Mouse (Mus musculus): ENCODE measurements around the gene Cntn4. TPM values are rescaled to one million over a fixed set of nuclear protein-coding genes. Genes with fewer than 3 reads are reported as not detected.

Gene Cntn4
- not detected in 2 replicates for polyA plus RNA-seq (2015; fragmentation: Nextera tagmentation; extraction: Ambion mirVana)

- Histone ChIP-seq H3K4me3 (ENCODE audit: low read depth, low read length) (no peak within 1 kb of the TSS), H3K9ac (replicated peaks) (no peak within 1 kb of the TSS), H3K4me2 (ENCODE audit: low read depth, low read length) (no peak within 1 kb of the TSS), H3K27me3 (ENCODE audit: insufficient read depth, low read length) (peaks cover 9% of the 10 kb centered on the region; the same call in 1 of the 2 replicates), H3K9me3 (ENCODE audit: low read length) (no peaks in the 10 kb centered on the region), H3K27ac (ENCODE audit: low read depth) (no peak within 1 kb of the TSS), H3K4me1 (ENCODE audit: insufficient read depth) (no peaks in the 10 kb centered on the region), H3K36me3 (replicated peaks; ENCODE audit: insufficient read depth, low read length) (no peaks in the 10 kb centered on the region)
- DNase-seq (no peak), ATAC-seq (no peak)
- 3% methylated on average over 40 of the region's 40 CpGs for WGBS (ENCODE audit: insufficient replicate concordance)
- TF ChIP-seq CTCF (IDR thresholded peaks at IDR 0.05; ENCODE audit: low read depth) (no peak), EP300 (IDR thresholded peaks at IDR 0.05; ENCODE audit: low read depth) (no peak)
Measured at GRCm38 (mm10) chr6:105677149-105678031, at the start of gene Cntn4. Gene Cntn4, plus strand, starts transcription at chr6:105677660.

GRCm38 (mm10) chr6:105674276-105674675, 3.2 kb upstream of the Cntn4 start:
- Histone ChIP-seq H3K4me3 (ENCODE audit: low read depth, low read length) (no peak overlapping the region), H3K4me1 (ENCODE audit: insufficient read depth) (no peaks in the 10 kb centered on the region), H3K9me3 (ENCODE audit: low read length) (no peaks in the 10 kb centered on the region), H3K9ac (replicated peaks) (no peak overlapping the region), H3K27me3 (ENCODE audit: insufficient read depth, low read length) (peaks cover 9% of the 10 kb centered on the region; the same call in 1 of the 2 replicates), H3K36me3 (replicated peaks; ENCODE audit: insufficient read depth, low read length) (no peaks in the 10 kb centered on the region), H3K4me2 (ENCODE audit: low read depth, low read length) (no peak overlapping the region), H3K27ac (ENCODE audit: low read depth) (no peak overlapping the region)
- no peak for ATAC-seq
- 61% methylated on average over 4 of the region's 4 CpGs for WGBS (ENCODE audit: insufficient replicate concordance)
- DNase-seq, result no peak
- TF ChIP-seq EP300 (IDR thresholded peaks at IDR 0.05; ENCODE audit: low read depth) (no peak), CTCF (IDR thresholded peaks at IDR 0.05; ENCODE audit: low read depth) (no peak)

GRCm38 (mm10) chr6:105675099-105675498, 2.4 kb upstream of the Cntn4 start:
- no peak overlapping the region for H3K9ac ChIP-seq (replicated peaks)
- 31% methylated on average over 3 of the region's 3 CpGs for WGBS (ENCODE audit: insufficient replicate concordance)
- peaks cover 9% of the 10 kb centered on the region; the same call in 1 of the 2 replicates for H3K27me3 ChIP-seq (ENCODE audit: insufficient read depth, low read length)
- no peak overlapping the region for H3K27ac ChIP-seq (ENCODE audit: low read depth)
- no peaks in the 10 kb centered on the region for H3K9me3 ChIP-seq (ENCODE audit: low read length)
- no peak for ATAC-seq
- DNase-seq, result no peak
- no peak overlapping the region for H3K4me2 ChIP-seq (ENCODE audit: low read depth, low read length)
- H3K36me3 ChIP-seq (replicated peaks; ENCODE audit: insufficient read depth, low read length), result no peaks in the 10 kb centered on the region
- H3K4me1 ChIP-seq (ENCODE audit: insufficient read depth), result no peaks in the 10 kb centered on the region
- TF ChIP-seq CTCF (IDR thresholded peaks at IDR 0.05; ENCODE audit: low read depth) (no peak), EP300 (IDR thresholded peaks at IDR 0.05; ENCODE audit: low read depth) (no peak)
- no peak overlapping the region for H3K4me3 ChIP-seq (ENCODE audit: low read depth, low read length)

GRCm38 (mm10) chr6:105676637-105677036, 823 bp upstream of the Cntn4 start:
- DNase-seq (no peak), ATAC-seq (no peak)
- H3K9me3 ChIP-seq (ENCODE audit: low read length), result no peaks in the 10 kb centered on the region
- TF ChIP-seq CTCF (IDR thresholded peaks at IDR 0.05; ENCODE audit: low read depth), result no peak
- H3K4me2 ChIP-seq (ENCODE audit: low read depth, low read length), result no peak overlapping the region
- peaks cover 9% of the 10 kb centered on the region; the same call in 1 of the 2 replicates for H3K27me3 ChIP-seq (ENCODE audit: insufficient read depth, low read length)
- no peaks in the 10 kb centered on the region for H3K36me3 ChIP-seq (replicated peaks; ENCODE audit: insufficient read depth, low read length)
- no peak overlapping the region for H3K27ac ChIP-seq (ENCODE audit: low read depth)
- H3K4me1 ChIP-seq (ENCODE audit: insufficient read depth), result no peaks in the 10 kb centered on the region
- WGBS (ENCODE audit: insufficient replicate concordance), result 34% methylated on average over 5 of the region's 5 CpGs
- H3K4me3 ChIP-seq (ENCODE audit: low read depth, low read length), result no peak overlapping the region
- H3K9ac ChIP-seq (replicated peaks), result no peak overlapping the region

- Histone ChIP-seq H3K4me2 (ENCODE audit: low read depth, low read length) (no peak overlapping the region), H3K4me3 (ENCODE audit: low read depth, low read length) (no peak overlapping the region), H3K4me1 (ENCODE audit: insufficient read depth) (no peaks in the 10 kb centered on the region), H3K36me3 (replicated peaks; ENCODE audit: insufficient read depth, low read length) (no peaks in the 10 kb centered on the region), H3K27me3 (ENCODE audit: insufficient read depth, low read length) (peaks cover 9% of the 10 kb centered on the region; the same call in 1 of the 2 replicates), H3K9ac (replicated peaks) (no peak overlapping the region), H3K27ac (ENCODE audit: low read depth) (no peak overlapping the region), H3K9me3 (ENCODE audit: low read length) (no peaks in the 10 kb centered on the region)
- 17% methylated on average over 5 of the region's 5 CpGs for WGBS (ENCODE audit: insufficient replicate concordance)
- TF ChIP-seq CTCF (IDR thresholded peaks at IDR 0.05; ENCODE audit: low read depth) (no peak), EP300 (IDR thresholded peaks at IDR 0.05; ENCODE audit: low read depth) (no peak)
- DNase-seq (no peak), ATAC-seq (no peak)
Measured at GRCm38 (mm10) chr6:105678778-105679177, 1.3 kb downstream of the Cntn4 start.

GRCm38 (mm10) chr6:105681496-105681895, 4.0 kb downstream of the Cntn4 start:
- Histone ChIP-seq H3K9ac (replicated peaks) (no peak overlapping the region), H3K27ac (ENCODE audit: low read depth) (no peak overlapping the region), H3K4me2 (ENCODE audit: low read depth, low read length) (no peak overlapping the region), H3K4me1 (ENCODE audit: insufficient read depth) (no peaks in the 10 kb centered on the region), H3K36me3 (replicated peaks; ENCODE audit: insufficient read depth, low read length) (no peaks in the 10 kb centered on the region), H3K27me3 (ENCODE audit: insufficient read depth, low read length) (peaks cover 9% of the 10 kb centered on the region; the same call in 1 of the 2 replicates), H3K4me3 (ENCODE audit: low read depth, low read length) (no peak overlapping the region), H3K9me3 (ENCODE audit: low read length) (no peaks in the 10 kb centered on the region)
- TF ChIP-seq EP300 (IDR thresholded peaks at IDR 0.05; ENCODE audit: low read depth) (no peak), CTCF (IDR thresholded peaks at IDR 0.05; ENCODE audit: low read depth) (no peak)
- 44% methylated on average over 2 of the region's 2 CpGs for WGBS (ENCODE audit: insufficient replicate concordance)
- DNase-seq (no peak), ATAC-seq (no peak)
